Mouse (Mus musculus) adrenal gland, adult 2 months (tissue): ENCODE data around the gene Ctsc. TPM values are rescaled to one million over a fixed set of nuclear protein-coding genes. Genes with fewer than 3 reads are reported as not detected.

Experiments used
- DNase-seq: peaks from one replicate; pipeline ENCODE4 v3.0.0; 2021
- polyA plus RNA-seq: library from polyadenylated mRNA; depleted of rRNA; stranded (reverse); fragments of >200 nt; gene quantifications from 2 replicates; pipeline ENCODE4 v1.2.3, GENCODE M21; 2012; rRNA removed
- total RNA-seq, 2 experiments: library from RNA; stranded (reverse); gene quantifications; 2 replicates each; pipeline ENCODE4 v1.2.3; 2021

Ctsc gene
- total and polyA plus RNA-seq, 3 experiments = 30.4 to 45.6 (median 36.4) TPM

DNA sequence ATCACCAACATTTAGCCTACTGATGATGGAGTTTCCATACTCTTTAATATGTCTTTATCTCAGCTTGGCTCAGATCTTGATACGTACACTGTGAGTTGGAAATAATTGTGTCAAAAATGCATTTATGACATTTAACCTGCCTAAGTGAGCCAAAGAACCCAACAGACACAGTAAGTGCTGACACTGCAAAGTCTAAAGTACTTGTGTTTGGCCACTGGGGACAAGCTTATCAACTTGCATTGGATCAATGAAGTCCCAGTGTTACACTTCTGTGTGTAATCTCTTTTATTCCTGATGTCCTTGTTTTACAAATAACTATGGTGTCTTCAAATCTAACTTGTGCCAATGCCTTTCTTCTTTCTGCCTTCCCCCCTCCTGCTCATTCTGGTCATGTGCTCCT is 18.1 kb downstream of the Ctsc start:
- no peak for DNase-seq

GRCm38 (mm10) chr7:88296932-88297331 is 19.0 kb downstream of the Ctsc start:
- no peak for DNase-seq

DNA sequence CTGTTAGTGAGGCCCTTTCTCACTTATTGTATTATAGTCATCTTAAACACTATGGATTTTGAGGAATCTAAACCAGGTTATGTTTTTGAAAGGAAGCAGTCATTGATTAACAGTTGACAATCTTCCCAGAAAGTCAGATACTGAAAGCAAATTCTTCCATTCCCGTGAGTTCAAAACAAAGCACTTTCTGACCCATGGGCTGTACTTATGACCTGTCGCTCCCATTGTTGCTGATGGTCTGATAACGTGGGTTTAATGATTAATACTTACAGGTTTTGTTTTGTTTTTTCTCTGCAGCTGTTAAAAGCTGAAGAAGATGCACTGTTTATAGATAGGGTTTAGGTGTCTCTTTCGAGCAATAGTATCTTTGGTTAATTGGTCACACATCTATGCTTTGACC is 27.9 kb downstream of the Ctsc start:
- DNase-seq = no peak

DNA sequence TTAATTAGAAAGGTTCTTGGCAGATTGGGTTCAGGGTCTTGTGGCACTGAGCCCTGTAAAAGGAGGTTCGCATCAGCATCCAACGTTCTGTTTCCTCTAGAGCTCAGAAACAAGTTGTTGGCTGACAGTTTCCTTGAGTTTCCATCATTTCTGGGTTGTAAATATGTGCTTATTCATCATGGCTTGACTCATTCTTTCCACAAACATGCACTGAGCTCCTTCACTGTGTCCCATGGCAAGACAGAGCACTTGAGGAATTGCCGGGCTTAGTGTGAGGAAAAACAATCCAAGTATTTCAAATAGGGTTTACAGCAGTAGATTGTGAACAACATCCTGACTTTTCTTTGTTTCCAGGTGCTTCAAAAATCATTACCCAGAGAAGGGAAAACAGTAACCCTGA is 28.8 kb downstream of the Ctsc start:
- DNase-seq = peak; percentile 2

DNA sequence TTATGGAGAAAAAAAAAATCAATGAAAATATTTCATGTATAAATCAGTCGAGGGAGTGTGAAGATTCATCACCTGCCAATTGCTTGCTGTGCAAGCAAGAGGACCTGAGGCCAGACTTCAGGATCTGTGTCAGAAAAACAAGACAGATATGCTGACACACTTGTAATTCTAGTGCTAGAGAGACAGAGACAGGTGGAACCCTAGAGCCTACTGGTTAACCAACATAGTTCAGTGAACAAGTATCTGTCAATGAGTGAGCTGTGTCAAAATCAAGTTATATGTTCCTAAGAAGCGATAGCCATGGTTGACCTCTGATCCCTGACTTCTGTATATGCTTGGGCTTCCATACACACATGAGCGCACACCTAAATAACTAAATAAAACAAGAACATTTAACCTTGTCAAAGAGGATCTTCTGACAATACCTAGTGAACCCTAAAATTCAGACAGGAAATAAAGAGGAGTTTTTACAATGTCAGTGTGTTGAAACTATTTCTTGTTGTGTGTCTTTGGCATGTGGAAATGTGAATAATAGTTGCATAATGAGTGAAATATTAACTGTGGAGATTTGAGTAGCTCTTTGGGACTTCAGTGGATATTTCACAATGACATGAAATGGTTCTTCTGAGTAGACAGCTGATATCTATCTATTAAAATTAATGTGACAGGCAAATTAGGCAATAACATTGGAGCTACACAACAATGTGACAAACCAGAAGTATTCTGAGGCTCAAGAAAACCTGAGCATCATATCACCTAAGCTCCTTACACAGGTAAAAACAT is 32.7 kb downstream of the Ctsc start:
- no peak for DNase-seq

- DNase-seq = no peak
These were observed 38.5 kb downstream of the Ctsc start for GRCm38 (mm10) chr7:88316408-88316807.

GRCm38 (mm10) chr7:88318474-88318873 is 40.6 kb downstream of the Ctsc start:
- no peak for DNase-seq

DNA sequence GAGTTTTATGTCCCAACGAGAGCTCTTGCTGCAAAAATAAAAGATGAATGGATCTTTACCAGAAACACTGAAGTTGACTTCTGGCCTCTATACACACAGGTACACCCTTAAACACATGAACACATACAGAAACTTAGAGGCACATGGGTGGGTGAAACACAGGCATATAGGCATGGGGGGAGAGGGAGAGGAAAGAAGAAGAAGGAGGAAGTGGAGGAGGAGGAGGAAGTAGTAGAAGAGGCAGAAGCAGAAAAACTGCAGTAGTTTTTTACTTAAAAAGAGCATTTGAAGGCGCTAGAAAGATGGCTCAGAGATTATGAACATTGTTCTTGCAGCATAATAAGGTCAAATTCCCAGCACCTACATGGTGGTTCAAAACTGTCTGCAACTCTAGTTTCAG is 41.0 kb downstream of the Ctsc start:
- DNase-seq = no peak

DNA sequence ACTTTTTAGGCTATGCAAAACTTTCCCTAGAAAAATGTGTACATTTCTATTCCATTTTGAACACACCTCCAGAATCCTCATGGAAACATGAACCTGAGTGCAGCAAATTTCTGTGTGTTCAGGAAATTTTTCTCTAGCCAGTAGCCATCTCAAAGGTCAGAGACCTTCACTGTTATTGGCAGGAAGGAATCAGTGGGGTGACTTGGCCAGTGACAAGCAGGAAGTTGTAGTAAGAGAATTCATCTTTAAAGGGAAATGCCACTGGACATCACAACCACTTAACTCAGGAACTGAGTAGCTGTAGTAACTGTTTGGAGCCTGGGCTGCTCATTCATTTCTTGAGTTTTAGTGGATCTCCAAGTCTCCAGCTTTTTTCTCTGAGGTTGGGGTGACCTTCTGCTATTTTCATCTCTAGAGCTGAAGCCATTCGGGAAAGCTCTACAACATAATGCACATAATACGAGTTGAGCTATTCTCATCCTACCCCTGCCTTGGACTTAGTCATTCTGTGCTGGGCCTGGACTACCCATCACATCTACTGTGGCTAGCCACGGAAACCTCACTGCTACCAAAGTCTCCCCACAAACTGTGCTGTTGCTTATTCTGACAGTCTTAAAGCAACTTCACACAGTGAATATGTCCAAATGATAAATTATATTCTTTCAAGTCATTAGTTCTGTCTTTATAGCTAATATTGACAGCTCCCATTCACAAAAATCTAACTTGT is 41.7 kb downstream of the Ctsc start:
- DNase-seq = peak; percentile 3

DNA sequence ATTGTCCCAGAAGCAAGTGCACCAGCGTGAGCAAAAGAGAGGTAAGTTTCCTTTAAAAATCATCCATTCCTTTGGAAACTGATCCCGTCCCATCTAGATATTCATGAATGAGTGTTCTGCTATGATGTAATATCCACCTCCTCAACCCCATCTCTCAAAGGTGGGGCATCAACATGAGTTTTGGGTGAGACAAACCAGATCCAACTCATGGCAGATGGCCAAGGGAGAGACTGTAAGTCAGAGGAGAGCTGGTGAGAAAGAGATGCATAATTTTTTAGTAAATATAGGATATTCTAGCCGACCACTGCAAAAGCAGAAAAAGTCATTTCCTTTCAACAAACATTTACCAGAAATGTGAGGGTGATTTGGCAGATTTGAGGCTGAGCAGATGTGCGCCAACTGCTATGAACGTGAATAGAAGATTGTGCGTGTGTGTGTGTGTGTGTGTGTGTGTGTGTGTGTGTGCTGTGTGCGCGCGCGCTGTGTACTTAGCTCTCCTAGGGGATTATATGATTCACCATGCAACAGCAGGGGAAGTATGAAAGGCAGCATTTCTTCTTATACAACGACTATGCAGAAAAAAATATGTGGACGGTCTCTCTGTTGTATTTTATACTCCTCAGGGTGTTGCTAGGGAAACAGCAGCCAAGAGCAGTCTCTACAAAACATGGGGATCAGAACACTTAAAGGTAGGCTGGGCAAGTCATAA is 42.9 kb downstream of the Ctsc start:
- DNase-seq = no peak

GRCm38 (mm10) chr7:88322431-88322830 is 44.5 kb downstream of the Ctsc start:
- DNase-seq = peak; percentile 11

DNA sequence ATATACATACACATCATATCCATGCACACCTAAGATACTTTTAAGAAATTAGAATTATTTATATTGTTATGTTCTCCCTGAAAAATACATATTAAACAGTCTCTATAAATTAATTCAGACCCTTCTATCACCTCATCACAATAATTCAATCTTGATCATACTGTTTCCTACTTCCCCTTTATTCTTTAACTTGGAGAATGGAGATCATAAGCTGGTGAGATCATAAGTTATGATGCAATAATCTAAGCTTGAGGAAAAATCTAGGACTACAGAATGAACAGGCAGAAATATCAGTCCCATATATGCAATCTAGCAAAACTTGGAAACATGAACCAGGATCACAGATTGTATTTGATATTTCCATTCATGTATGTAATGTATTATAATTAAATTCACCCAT is 49.6 kb downstream of the Ctsc start:
- DNase-seq = no peak

DNA sequence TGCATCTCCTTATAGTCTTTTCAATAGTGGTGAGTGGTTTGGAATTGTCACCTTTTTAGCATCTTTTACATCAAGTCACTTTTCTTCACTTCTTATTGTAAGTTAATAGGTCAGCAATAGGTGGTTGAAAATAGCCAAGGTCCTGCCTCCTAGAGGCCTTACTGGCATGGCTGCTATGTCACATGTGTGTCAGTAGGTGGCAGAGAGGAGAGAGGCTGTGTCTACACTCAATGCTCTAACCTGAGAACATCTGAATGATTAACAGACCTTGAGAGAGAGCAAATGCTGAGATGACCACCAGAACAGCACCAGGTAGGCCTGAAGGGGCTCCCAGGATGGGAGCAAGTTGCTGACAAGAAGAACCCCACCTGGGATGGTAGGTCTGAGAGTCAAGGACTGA is 65.9 kb downstream of the Ctsc start:
- DNase-seq = no peak

- peak; percentile 13 for DNase-seq
These were observed 68.2 kb downstream of the Ctsc start for GRCm38 (mm10) chr7:88346035-88346434.

DNA sequence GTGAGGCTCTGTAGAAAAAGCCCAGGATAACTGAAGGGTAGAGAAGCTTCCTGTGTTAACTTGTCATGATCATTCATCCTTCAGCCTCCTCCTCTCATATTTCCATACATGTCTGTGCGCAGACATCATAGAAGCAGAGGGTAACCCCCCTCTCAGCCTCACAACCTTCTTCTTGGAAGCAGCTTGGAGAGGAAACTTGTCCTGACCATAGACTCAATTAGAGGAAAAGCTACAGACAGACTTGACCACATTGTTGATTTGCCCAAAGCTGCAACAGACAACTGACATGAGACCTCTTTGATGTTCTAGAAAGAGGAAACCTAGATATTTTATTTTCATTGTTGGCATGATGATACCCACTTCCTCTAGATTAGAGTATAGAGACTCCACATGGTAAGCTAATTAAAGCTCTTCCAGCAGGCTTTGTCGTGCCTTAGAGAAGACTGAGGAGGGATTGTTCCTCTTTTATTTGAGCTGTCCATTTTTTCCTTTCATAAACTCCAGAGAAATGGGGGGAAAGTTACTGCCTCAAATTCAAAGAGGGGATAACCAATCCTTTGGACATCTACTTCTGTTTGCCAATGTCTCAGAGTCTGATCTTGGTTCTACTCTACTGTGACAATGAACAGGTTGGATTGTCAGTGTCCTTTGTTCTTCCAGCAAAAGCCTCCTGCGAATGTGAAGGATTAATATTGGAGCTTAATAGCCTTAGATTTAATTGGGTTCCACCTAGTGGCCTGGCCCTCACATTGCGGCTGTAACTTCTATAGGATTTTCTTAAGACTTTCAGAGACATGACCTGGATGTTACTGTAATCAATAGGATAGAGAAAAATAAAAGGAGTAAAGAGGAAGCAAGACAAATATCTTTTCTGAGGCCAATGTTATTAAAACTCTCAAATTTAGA is 79.2 kb downstream of the Ctsc start:
- no peak for DNase-seq

DNA sequence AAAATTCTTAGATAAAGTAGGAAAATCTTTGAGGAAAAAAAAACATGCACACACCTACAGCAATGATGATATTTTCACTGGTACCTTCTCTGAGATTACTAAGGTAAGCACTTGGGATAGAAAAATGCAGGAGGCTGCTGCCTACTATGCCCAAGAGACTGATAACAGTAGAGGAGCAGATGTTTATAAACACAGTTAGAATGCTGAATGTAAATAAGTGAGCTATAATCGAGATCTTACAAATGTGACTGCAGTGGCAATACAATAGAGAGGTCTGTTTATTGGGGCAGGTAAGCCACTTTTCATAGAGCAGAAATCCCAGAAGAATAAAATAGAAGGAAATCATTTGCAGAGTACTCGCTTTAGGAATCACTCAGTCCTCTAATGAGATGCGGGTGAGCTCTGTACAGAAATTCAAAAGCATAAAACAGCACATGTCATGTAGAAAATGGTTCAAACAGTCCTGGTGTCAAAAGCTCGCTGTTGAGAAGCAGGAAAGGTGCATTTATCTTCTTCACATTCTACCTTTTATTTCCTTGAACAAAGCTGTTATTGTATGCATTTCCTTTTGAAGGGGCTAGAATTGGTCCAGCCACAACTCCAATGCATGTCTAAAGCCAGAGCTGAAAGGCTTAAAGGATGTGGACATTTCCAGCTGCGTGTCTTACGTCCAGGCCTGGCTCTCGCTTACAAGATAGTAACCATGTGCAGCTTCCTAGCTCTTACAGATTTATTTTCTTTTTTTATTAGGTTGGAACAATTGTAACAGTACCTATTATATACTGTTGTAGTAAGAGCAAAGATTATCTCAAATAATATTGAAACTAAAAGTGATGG is 80.4 kb downstream of the Ctsc start:
- no peak for DNase-seq

Other genes with a start within 250 kb of the Ctsc start
- gene Rab38, start 152.2 kb downstream of the Ctsc start, total RNA-seq = under 1 TPM in 1 of 2 experiments, not detected in 1; 0.26 TPM
- gene Rab38, start 152.2 kb downstream of the Ctsc start, polyA plus RNA-seq = 0.50 and 0.74 TPM in 2 replicates